Mouse (Mus musculus): ENCODE measurements at regions not wholly inside any gene's neighbourhood (a gene's known extent, or its start where the extent isn't known, plus 50 kb on each side); places are given as distances from the start of the nearest gene placed in this dataset.

DNA sequence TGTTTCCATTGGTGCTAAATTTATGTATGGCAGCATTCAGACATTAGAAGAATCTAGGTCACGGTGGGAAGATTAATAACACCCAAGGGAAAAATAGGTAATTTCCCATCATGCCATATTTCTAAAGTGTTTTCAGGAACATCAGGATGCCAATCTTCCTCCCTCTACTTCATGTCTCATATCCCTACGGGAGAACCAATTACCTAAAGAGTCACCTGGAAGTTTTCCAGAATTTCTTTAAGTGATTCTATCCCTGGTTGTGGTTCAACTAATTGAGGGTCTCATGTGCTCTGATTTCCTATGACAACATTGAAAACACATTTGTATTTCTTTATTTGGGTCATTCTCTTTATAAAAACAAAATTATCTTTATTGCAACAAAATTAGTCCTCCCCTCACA is 912.3 kb upstream of the Cited2 start:
- TF ChIP-seq GATA1 (IDR thresholded peaks at IDR 0.05; ENCODE audit: borderline replicate concordance, low read length): no peak
- no peak for TF ChIP-seq FLI1 (IDR thresholded peaks at IDR 0.05; ENCODE audit: low read length)

Data from megakaryocyte, embryonic 14.5 days (primary cell).